Mouse (Mus musculus) lung, postnatal 36 days (tissue): Measurements from ENCODE around the gene Gabrb1.
A peak's percentile ranks its signal among the peaks of the same experiment; 100 is the strongest.

Source experiments
- DNase-seq: peaks from one replicate; pipeline ENCODE4 v3.0.0; 2022; ENCODE audit warnings: mixed read lengths

Gabrb1 gene

DNA sequence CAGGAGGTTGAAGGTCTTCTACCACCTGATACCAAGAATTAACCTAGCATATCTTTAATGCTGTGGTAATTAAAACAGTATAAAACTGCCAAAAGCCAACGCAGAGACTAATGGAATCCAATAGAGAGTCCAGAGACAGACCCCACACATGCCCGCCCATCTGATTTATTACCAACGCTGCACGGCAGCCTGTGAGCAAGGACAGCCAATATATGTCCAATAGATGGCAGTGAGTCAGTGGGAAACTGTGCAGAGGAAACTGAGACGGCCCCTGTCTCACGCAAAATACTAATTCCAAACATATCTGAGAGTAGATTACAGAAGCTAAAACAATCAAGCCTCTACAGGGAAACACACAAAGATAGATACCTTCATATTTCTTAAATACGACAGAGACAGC lies 506.5 kb downstream of the Gabrb1 start:
- no peak for DNase-seq

DNA sequence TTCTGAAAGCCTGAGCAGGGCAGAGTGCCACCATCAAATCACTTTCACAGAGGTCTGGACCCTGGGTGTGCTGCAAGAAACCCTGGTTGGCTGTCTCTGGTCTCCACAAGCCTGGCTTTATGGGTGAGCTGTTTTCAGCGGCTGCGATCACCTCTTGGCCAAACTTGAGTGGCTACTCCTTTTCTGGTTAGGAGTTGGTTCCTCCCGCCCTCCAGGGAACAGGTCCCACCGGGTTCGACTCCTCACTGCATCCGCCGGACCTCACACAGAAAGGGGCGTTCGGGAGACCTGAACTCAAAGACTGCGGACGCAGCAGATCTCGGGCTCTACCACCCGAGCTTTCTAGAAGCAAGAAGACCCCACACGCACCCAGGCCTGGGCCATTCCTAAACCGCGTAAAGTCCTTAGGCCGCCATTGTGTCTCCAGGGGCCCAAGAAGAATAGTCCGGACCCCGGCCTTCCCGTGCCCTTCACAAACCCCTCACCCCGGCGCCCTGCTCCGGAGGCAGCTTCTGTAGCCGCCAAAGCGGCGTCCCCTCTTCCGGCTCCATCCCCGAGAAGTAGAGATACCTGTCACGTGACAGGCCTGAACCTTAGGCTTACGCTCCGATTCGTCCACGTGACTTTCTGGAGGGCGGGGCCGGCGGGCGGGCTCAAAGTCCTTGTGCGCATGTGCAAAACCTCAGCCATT lies 509.8 kb downstream of the Gabrb1 start, which contains the start of gene Commd8:
Gene Commd8 (minus strand): TSS at position 596 of the 691 bp plus-strand sequence.
- DNase-seq = peak; percentile 99

DNA sequence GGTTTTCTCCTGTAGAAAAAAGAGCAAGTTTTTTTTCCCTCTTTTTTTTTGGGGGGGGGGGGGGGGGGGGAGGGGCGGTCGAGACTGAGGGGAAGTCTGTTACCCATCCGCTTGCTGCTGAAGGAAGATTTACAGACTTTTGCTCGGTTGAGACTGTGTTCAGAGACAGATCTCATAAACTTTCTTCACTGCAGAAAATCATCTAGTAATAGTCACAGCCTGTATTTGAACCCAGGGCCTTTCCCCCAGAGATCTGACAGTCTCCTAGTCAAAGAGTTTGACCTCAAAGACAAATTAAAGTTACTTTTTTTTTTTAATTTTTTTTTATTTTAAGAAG lies 510.3 kb downstream of the Gabrb1 start:
- DNase-seq = no peak

DNA sequence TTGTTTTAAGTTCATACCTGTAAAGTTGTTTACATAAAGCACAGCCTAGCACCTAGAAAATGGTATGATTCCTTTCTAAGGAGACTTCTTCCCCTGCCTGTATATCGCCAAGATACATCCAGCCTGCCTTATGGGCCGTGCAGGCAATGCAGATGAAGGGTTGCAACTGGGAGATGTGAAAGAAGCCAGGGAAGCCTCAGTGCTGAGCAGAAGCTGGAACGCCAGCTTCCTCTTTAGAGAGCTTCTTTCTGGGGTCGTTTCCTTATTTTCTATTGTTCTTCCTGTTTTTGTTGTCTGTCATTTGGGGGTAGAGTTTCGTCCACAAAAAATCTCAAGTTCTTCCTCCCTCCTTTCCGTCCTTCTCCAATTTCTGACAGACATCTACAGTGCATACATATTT lies 512.2 kb downstream of the Gabrb1 start:
- peak; percentile 37 for DNase-seq

DNA sequence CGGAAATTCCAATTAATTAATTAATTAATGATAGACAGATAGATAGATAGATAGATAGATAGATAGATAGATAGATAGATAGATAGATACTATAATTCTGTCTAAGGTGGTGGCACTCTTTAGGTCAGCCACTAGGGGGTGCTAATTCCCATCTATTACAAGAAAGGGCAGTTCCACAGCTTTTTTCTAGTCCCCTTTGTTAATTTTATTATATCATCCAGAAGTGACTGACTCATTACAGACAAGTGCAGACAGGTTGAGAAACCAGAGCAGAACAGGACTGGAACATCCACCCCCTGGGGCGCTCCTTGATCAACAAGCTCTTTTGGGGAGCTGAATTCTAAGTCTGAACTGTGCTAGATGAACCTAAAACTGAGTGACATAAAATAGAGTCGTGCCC lies 514.8 kb downstream of the Gabrb1 start:
- DNase-seq = peak; percentile 66

DNA sequence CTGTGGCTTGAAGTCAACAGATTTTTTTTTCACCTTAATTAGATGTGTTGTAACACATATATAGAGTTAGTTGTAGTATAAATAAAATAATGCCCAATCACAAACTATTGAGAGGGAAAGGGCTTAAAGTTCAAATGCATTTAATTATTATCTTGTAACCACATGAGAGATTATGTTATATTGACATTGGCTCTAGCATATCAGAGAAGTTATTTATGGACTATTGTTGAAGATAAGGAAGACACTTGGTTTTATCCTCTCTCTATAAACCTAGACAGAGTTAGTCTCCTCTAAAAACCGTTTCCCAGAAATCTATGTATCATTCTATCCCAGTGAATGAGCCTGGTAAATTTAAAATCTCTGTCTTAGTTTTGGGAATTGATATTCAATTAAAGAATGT lies 515.6 kb downstream of the Gabrb1 start:
- no peak for DNase-seq

DNA sequence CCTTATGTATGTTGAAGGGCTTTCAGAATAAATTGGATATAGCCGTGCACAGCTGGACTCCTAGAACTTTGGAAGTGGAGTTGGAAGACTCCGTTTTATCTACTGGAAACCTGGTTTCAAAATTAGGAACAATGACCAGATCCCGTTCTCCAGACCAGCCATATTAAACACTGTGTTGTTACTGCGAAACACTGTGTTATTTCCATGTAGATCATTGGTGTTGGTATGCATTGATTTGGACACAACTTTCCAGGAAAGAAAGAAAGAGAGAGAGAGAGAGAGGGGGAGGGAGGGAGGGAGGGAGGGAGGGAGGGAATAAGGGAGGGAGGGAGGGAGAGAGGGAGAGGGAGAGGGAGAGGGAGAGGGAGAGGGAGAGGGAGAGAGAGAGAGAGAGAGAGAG lies 517.1 kb downstream of the Gabrb1 start:
- DNase-seq = no peak

DNA sequence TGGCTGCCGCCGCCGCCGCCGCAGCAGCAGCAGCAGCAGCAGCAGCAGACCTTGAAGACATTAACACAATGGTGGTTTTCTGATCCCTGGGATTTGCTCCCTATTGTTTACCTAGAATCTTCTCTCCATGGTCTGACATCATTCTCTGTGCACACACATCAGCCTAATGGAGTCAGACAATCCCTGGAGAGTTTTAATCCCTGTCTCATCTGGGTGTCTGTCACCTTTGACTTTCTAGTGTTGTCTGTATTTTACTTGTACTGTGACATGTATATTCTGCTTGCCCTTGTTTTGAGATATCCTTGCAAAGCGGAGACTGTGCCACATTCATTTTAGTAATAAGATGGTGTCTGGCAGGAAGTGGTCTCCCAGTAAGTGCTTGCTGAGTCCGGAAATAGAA lies 517.6 kb downstream of the Gabrb1 start:
- DNase-seq = no peak

DNA sequence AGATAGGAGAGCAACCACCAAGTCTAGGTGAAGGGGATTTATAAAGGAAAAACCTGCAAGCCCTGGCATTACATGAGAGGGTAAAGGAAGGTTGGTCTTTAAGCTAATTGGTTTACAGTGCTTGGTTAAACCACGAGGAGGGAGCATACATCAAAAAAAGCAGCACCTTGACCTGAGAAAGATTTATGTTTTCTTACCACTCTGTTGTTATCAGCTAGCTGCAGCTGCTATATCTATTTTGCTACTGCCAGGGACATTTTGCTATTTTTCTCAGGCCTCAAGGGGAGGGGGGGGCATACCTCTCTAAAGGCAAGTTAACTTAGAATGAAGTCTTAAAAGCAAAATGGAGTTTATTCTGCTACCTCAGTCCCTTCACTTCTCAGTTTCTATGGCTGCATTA lies 523.3 kb downstream of the Gabrb1 start:
- DNase-seq = no peak

DNA sequence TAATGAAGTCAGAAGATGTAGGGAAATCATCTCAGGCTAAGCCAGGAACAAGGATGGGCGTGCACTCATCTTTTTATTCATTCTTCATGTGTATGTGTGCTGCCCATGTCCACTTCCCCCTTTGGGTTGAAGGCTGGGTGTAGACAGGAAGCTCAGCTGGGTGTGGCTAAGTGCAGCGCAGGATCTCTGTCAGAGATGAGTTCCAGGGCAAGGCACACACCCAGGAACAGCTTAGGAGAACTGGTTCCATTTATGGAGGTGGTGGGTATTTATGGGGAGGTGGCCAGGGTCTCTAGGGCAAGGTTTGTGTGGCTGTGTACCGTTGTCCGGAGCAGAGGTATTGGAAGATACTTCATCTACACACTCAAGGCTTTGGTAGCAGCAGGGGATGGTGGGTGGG lies 524.9 kb downstream of the Gabrb1 start:
- peak; percentile 79 for DNase-seq

DNA sequence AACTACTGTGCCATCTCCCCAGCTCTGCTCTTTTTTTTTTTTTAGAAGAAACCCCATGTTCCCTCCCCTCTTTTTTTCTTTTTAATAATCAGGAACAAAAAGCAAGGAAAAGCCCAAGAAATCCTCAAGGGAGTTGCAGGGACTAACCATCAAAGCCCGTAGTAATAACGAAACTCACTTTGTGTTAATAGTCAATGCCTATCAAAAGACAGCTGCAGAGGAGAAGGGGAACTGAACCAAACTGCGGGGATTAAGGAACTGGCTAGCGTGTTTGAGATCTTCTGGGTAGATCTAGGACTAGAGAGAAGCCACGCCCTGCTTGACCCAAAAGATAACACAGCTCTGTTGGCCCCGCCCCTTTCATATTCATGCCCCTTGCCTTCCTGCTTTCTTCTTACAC lies 526.0 kb downstream of the Gabrb1 start:
- DNase-seq = peak; percentile 88

DNA sequence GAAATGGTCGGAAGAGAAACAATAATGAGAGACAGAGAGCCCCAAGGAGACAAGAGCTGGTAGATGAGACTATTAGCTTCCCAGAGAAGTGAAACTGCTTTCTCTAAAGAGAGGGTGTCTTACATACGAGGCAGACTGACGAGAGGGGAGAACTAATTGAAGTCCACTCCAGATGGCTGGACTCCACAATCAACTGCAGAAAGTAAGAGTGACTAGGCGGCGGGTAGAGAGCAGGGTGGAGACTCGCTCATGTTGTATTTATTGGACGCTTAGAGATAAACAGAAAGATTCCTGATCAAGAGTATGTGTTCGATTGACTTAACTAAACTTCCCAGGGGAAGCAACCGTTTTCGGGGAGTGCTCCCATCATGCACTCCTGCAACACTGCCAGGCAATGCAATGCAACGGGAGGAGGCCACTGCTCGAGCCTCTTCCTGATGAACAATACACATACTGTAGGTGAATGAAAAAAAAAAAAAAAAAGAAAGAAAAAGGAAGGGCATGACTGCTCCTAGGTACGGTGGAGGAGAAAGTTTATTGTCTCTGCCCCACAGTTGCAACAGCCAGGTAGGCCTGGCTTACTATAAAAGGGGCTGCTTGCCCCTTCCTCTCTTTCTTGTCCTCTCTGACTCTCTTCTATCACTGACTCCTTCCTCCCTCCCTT lies 526.7 kb downstream of the Gabrb1 start:
- peak; percentile 21 for DNase-seq

DNA sequence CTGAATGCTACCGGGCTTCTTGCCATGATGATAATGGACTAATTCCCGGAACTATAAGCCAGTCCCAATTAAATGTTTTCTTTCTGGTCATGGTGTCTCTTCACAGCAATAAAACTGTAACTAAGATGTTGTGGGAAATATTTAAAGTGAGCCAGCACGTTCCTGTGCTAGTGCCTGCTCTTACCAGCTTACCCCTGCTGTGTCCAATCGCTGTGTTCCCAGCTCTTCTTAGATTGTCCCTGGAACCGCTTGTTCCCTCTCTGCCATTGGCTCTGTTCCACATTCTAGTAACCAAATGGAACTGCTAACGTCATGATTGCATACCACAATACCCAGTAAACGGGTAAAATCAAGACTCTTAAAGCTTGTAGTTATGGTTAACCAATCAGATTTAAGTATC lies 533.2 kb downstream of the Gabrb1 start:
- no peak for DNase-seq

DNA sequence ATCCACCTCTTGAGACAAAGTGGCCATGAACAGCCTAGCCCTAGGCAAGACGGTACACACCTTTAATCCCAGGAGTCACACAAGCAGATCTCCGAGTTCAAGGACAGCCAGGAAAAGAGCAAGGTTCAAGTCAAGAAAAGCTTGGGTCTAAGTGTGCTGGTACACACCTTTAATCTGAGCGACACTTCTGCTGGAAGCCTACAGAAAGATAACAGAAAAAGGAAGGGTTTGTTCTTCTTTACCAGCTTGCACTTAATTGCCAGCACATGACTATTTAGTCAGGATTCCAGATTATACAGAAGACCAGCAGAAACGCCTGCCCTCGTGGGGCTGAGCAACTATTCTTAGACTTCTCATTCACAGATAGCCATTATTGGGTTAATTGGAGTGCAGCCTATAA lies 534.0 kb downstream of the Gabrb1 start:
- no peak for DNase-seq

DNA sequence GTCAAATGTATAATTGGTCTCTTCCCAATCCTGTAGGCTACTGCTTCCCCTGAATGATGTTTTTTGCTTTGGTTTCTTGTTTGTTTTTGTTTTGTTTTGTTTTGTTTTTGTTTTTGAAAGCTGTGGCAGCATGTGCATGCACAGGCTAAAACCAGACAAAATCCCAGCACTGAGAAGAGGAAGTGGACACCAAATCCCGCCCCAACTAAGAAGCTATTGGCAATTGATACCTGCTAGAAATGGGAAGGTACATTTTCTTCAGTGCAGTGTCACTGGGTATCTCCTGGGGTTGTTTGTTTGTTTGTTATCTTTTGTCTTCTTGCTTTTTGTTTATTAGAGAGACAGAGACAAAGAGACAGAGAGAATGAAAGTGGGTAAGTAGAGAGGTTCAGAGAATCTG lies 537.5 kb downstream of the Gabrb1 start:
- peak; percentile 23 for DNase-seq
